Mouse (Mus musculus): ENCODE measurements around the gene Reck. TPM values are rescaled to one million over a fixed set of nuclear protein-coding genes. Genes with fewer than 3 reads are reported as not detected.

The Reck gene
- polyA plus RNA-seq, 1 experiment from 2014 or later: 26.9 TPM

DNA sequence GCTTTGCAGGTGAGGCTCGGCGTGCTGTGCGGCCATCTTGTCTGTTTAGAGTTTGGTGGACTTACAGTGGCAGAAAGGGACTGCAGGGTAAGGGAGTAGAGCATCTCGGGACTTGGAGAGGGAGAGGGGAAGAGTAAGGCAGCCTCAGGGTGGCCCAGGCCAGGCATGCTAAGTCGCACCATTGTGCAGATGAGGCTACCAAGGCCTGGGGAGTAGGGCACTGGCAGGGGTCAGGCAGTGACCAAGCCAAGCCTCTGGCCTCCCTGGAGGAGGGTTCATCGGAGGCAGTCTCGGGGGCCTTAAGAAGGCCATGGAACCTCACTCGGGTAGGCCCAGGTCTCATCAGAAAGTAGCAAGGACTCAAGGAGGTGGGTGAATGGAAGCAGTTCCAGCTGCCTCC lies 67.1 kb downstream of the Reck start:
- ATAC-seq (ENCODE audit: insufficient number of reproducible peaks, insufficient read depth, low FRiP score, low TSS enrichment, low read depth): no peak
- no peak overlapping the region for H3K4me2 ChIP-seq
- H3K27me3 ChIP-seq: no peaks in the 10 kb centered on the region
- H3K36me3 ChIP-seq: peaks cover 80% of the 10 kb centered on the region
- H3K9ac ChIP-seq (replicated peaks): no peak overlapping the region
- H3K27ac ChIP-seq: no peak overlapping the region
- no peak overlapping the region for H3K4me3 ChIP-seq (replicated peaks)
- H3K4me1 ChIP-seq (replicated peaks): no peaks in the 10 kb centered on the region
- 82% methylated on average over 8 of the region's 8 CpGs for WGBS
- no peaks in the 10 kb centered on the region for H3K9me3 ChIP-seq

DNA sequence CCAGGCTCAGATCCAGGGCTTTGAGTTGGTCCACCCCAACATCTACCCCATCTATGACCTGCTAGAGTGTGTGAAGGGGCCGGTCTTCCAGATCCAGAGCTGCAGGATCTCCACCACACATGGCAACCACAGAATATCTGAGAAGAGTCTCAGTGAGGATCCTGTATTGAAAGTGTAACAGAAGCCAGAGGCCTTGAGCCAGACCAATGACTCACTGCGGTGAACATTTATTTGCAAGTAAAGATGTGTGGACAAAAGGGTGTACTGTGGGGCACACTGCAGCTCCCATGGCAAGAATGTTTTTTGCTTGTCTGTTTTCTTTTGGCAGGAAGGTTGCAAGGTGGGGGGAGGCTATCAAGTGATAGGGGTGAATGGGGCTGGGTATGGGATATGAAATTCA lies 72.2 kb downstream of the Reck start:
- Histone ChIP-seq H3K9ac (replicated peaks) (no peak overlapping the region), H3K4me3 (replicated peaks) (no peak overlapping the region), H3K27me3 (no peaks in the 10 kb centered on the region), H3K36me3 (peaks cover 34% of the 10 kb centered on the region), H3K4me1 (replicated peaks) (no peaks in the 10 kb centered on the region), H3K9me3 (no peaks in the 10 kb centered on the region), H3K4me2 (no peak overlapping the region), H3K27ac (no peak overlapping the region)
- no peak for ATAC-seq (ENCODE audit: insufficient number of reproducible peaks, insufficient read depth, low FRiP score, low TSS enrichment, low read depth)
- WGBS: 91% methylated on average over 2 of the region's 2 CpGs

GRCm38 (mm10) chr4:43957292-43957845 lies 82.0 kb downstream of the Reck start, which contains the start of gene Glipr2:
Gene Glipr2, plus strand, starts transcription at chr4:43957401.
- Histone ChIP-seq H3K27ac (peak within 1 kb of the TSS; percentile 95), H3K4me1 (replicated peaks) (peaks cover 26% of the 10 kb centered on the region), H3K9ac (replicated peaks) (peak within 1 kb of the TSS; percentile 70), H3K4me3 (replicated peaks) (peak within 1 kb of the TSS; percentile 70), H3K27me3 (no peaks in the 10 kb centered on the region), H3K9me3 (no peaks in the 10 kb centered on the region), H3K4me2 (peak within 1 kb of the TSS; percentile 76), H3K36me3 (no peaks in the 10 kb centered on the region)
- under 1% methylated on average over 45 of the region's 45 CpGs for WGBS
- peak; percentile 92 for ATAC-seq (ENCODE audit: insufficient number of reproducible peaks, insufficient read depth, low FRiP score, low TSS enrichment, low read depth)

GRCm38 (mm10) chr4:43957846-43958461 lies 82.6 kb downstream of the Reck start:
- Histone ChIP-seq H3K9ac (replicated peaks) (peak overlapping the region; percentile 70), H3K27ac (peak overlapping the region; percentile 95), H3K9me3 (no peaks in the 10 kb centered on the region), H3K4me1 (replicated peaks) (peaks cover 26% of the 10 kb centered on the region), H3K27me3 (no peaks in the 10 kb centered on the region), H3K4me2 (peak overlapping the region; percentile 76), H3K4me3 (replicated peaks) (peak overlapping the region; percentile 70), H3K36me3 (no peaks in the 10 kb centered on the region)
- under 1% methylated on average over 26 of the region's 26 CpGs for WGBS
- peak; percentile 48 for ATAC-seq (ENCODE audit: insufficient number of reproducible peaks, insufficient read depth, low FRiP score, low TSS enrichment, low read depth)

DNA sequence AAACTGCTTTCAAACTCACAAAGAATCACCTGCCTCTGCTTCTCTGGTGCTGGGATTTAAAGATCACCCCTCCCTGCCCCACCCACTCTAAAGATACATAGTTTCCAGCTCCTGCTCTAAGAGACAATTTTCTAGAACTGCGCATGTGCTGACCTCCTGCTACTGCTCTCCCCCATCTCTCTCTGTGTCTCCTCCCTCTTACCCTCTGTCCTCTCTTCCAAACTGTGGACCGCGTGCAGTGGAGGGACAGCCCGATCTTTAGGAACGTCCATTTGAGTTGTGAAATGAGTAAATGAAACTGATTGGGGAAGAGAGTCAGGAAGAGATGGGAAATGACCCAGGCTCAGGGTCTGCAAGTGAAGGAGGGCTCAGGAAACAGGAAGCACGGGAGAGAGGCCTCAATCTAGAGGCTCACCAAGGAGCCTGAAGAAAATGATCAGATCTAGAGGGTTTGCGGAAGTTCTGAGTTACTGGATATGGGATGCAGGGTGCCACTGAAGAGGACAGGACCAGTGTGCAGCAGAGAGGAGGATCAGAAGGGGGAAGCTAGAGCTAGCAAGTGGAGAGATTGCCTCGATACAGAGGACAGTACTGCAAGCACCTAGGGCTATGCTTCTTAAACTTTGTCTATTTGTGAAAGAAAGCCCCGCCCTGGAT lies 84.3 kb downstream of the Reck start:
- no peak overlapping the region for H3K9ac ChIP-seq (replicated peaks)
- WGBS: 66% methylated on average over 9 of the region's 9 CpGs
- H3K4me2 ChIP-seq: peak overlapping the region; percentile 76

DNA sequence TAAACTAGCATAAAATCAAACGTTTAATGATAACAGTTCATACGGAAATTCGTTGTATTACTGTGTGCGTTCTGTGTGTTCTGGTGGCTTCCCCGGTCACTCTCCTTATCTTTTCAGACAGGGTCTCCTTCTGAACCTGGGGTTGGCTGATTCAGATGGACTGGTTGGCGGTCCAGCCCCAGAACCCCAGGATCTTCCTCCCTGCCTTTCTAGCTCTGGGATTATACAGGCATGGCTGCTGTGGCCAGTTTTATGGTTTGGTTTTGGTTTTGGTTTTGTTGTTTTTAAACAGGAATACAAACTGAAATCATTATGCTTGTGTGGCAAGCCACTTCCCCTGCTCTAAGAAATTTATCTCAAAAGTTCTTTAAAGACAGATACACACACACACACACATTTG lies 84.9 kb downstream of the Reck start:
- Histone ChIP-seq H3K4me2 (no peak overlapping the region), H3K4me3 (replicated peaks) (no peak overlapping the region), H3K4me1 (replicated peaks) (peaks cover 38% of the 10 kb centered on the region), H3K9me3 (no peaks in the 10 kb centered on the region), H3K9ac (replicated peaks) (no peak overlapping the region), H3K27me3 (no peaks in the 10 kb centered on the region), H3K27ac (no peak overlapping the region), H3K36me3 (no peaks in the 10 kb centered on the region)
- ATAC-seq (ENCODE audit: insufficient number of reproducible peaks, insufficient read depth, low FRiP score, low TSS enrichment, low read depth): no peak
- 85% methylated on average over 6 of the region's 6 CpGs for WGBS

More for the DNA sequence above, 84.3 kb downstream of the Reck start:
- H3K36me3 ChIP-seq: no peaks in the 10 kb centered on the region
- no peak for ATAC-seq (ENCODE audit: insufficient number of reproducible peaks, insufficient read depth, low FRiP score, low TSS enrichment, low read depth)
- no peaks in the 10 kb centered on the region for H3K27me3 ChIP-seq
- no peak overlapping the region for H3K4me3 ChIP-seq (replicated peaks)
- no peaks in the 10 kb centered on the region for H3K9me3 ChIP-seq
- peak overlapping the region; percentile 9; the same call in 1 of the 2 replicates for H3K27ac ChIP-seq
- peaks cover 32% of the 10 kb centered on the region for H3K4me1 ChIP-seq (replicated peaks)

DNA sequence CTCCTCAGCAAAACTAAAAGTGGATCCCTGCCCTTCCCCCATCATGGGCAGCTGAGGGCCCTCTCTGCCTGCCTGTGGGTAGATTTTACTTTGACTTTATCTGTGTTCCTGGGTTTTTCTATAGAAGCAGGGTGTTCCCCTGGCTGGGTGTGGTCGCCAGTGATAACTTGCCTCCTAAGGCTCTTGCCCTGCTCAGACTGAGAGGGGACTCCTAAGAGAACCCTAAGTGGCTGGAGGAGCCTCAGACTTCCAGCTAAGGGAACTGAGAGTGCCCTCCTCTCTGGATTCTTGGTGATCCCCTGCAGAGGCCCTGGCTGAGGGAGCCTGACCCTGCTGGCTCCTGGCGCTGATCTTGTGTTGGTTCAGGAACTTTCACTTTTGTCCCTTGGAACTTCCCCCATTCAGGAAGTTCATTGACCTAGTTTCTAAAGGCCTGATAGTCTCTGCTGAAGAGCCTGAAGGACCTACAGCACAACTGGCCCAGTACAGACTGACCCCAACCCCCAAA lies 89.0 kb downstream of the Reck start:
- 58% methylated on average over 2 of the region's 2 CpGs for WGBS
- H3K9ac ChIP-seq (replicated peaks): no peak overlapping the region
- H3K27ac ChIP-seq: no peak overlapping the region
- no peak overlapping the region for H3K4me2 ChIP-seq
- H3K4me1 ChIP-seq (replicated peaks): peaks cover 38% of the 10 kb centered on the region
- H3K9me3 ChIP-seq: no peaks in the 10 kb centered on the region
- H3K4me3 ChIP-seq (replicated peaks): no peak overlapping the region
- H3K27me3 ChIP-seq: no peaks in the 10 kb centered on the region
- H3K36me3 ChIP-seq: no peaks in the 10 kb centered on the region
- no peak for ATAC-seq (ENCODE audit: insufficient number of reproducible peaks, insufficient read depth, low FRiP score, low TSS enrichment, low read depth)

DNA sequence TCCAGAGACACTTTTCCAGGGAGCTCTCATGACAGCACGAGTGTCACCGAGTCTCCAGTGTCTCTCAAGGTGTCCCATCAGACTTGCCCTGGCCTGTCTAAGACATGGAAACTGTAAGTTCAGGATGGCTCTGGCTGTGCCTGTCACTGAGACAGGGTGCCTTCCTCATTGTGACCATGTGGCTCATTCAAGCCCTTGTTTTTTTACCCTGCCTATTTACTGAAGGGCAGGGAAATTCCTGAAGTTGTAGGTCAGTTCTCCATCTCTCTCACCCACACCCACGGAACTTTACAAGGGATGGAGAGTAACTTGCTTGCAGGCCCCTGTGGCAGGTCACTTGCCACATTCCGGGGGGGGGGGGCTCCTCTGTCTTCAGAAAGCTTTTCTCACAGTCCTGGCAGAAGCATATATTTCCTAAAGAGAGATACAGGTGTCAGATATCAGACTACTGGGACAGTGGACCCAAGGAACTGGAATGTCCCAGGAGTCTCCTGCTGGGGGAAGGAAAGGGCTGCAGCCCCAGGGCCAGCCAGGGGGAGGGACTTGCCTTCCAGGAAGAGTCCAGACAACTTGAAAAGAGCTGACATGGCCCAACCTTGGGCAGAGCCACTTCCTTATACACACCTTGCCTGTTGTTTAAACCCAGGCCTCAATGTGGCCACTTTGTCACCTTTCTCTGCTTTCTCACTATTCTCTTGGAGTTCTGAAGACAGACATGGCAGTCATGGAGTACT lies 89.8 kb downstream of the Reck start:
- H3K9me3 ChIP-seq: no peaks in the 10 kb centered on the region
- H3K27ac ChIP-seq: no peak overlapping the region
- no peak overlapping the region for H3K4me3 ChIP-seq (replicated peaks)
- peaks cover 34% of the 10 kb centered on the region for H3K4me1 ChIP-seq (replicated peaks)
- WGBS: 42% methylated on average over 4 of the region's 4 CpGs
- no peaks in the 10 kb centered on the region for H3K27me3 ChIP-seq
- ATAC-seq (ENCODE audit: insufficient number of reproducible peaks, insufficient read depth, low FRiP score, low TSS enrichment, low read depth): no peak
- H3K9ac ChIP-seq (replicated peaks): no peak overlapping the region
- H3K4me2 ChIP-seq: no peak overlapping the region
- H3K36me3 ChIP-seq: peaks cover 2% of the 10 kb centered on the region; the same call in 1 of the 2 replicates

- Histone ChIP-seq H3K4me1 (replicated peaks) (peaks cover 40% of the 10 kb centered on the region), H3K27me3 (no peaks in the 10 kb centered on the region), H3K4me2 (no peak overlapping the region), H3K27ac (no peak overlapping the region), H3K4me3 (replicated peaks) (no peak overlapping the region), H3K9me3 (no peaks in the 10 kb centered on the region), H3K36me3 (peaks cover 10% of the 10 kb centered on the region; the same call in 1 of the 2 replicates), H3K9ac (replicated peaks) (no peak overlapping the region)
- 79% methylated on average over 7 of the region's 7 CpGs for WGBS
- ATAC-seq (ENCODE audit: insufficient number of reproducible peaks, insufficient read depth, low FRiP score, low TSS enrichment, low read depth): no peak
Measured at GRCm38 (mm10) chr4:43965856-43966535, 90.7 kb downstream of the Reck start.

- 54% methylated on average over 13 of the region's 13 CpGs for WGBS
- H3K27me3 ChIP-seq: no peaks in the 10 kb centered on the region
- H3K4me2 ChIP-seq: no peak overlapping the region
- H3K36me3 ChIP-seq: peaks cover 13% of the 10 kb centered on the region; the same call in 1 of the 2 replicates
- H3K27ac ChIP-seq: peak overlapping the region; percentile 17; the same call in 1 of the 2 replicates
- no peak for ATAC-seq (ENCODE audit: insufficient number of reproducible peaks, insufficient read depth, low FRiP score, low TSS enrichment, low read depth)
- no peaks in the 10 kb centered on the region for H3K9me3 ChIP-seq
- no peak overlapping the region for H3K4me3 ChIP-seq (replicated peaks)
- H3K9ac ChIP-seq (replicated peaks): no peak overlapping the region
- peaks cover 55% of the 10 kb centered on the region for H3K4me1 ChIP-seq (replicated peaks)
Measured at GRCm38 (mm10) chr4:43968650-43969049, 93.3 kb downstream of the Reck start.

Data from limb, embryonic 12.5 days (tissue).